Mouse (Mus musculus): Measurements from ENCODE around the gene Wfdc10.

GRCm38 (mm10) chr2:164679906-164680305 is 24.1 kb downstream of the Wfdc10 start:
- TF ChIP-seq CTCF (IDR thresholded peaks at IDR 0.05; ENCODE audit: borderline replicate concordance, insufficient read depth, low read length) = no peak
- no peak for TF ChIP-seq POLR2A (IDR thresholded peaks at IDR 0.05; ENCODE audit: low read depth, low read length)

All from embryonic fibroblast, embryonic 13.5 days (primary cell).